18 mouse cellular contexts compared by ENCODE assay signal in the genomic region with DNA sequence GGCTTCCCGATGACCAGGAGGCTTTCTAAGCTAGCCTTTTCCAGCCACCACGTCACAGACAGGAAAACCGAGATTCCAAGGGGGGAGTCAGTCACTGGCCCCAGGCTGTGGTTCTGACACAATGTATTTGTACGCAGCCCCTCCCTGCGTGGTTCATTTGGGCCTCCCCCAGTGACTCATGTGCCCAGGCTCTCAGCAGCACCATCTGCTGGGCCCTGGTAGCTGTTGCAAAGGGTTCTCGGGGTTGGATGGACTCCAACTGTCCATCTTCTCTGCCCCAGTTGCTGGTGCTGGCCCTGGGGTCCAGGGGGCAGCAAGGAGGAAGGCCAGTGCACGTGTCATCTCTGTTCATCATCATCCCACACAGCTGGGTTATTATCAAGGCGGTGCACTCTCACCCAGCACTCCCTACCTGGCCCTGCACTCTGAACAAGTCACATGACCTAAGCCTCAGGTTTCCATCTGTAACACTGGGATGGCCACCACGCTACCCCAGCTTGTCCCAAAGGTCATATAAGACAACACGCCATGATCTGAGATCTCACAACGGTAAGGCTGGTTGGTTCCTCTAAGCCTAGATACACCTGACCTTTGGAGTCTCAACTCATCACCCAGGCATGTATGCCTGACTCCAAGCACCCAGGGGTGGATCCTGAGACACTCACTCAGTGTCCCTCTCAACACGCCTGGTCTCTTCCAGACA.
A peak's percentile ranks its signal among the peaks of the same experiment; 100 is the strongest.
DNase-seq lines count a peak whose midpoint lies in the region; ATAC-seq and TF ChIP-seq lines count a peak whose summit lies in the region.
"Had no signal": no experiment of that assay in that cellular context is flagged by ENCODE, and none has a peak within 500 bp of the region (broad histone marks: within the 10 kb centered on the region; RNA-seq: fewer than 3 reads in every experiment).

No protein-coding gene starts in this region.

- no peaks in the 10 kb centered on the region for H3K79me2 ChIP-seq in CH12.LX (replicated peaks; ENCODE audit: control insufficient read depth, extremely low read depth, insufficient read depth, poor library complexity, severe bottlenecking)

- dilution Hi-C loops in CH12.LX (cut with MboI; ENCODE audit: extremely low pct_ligation_motif_present, extremely low pct_unique_long_range_greater_than_20kb, low sequenced_read_pairs), result no loop called here

- no peak overlapping the region for H3K4me3 ChIP-seq in left cerebral cortex, adult 2 months
- peak overlapping the region in 1 of 3 experiments; percentile 25 for H3K4me3 ChIP-seq in CH12.LX (replicated peaks in 1 of 3; ENCODE audit: low read depth in 2 of 3, low read length in 2 of 3, poor library complexity in 1 of 3)
- no peak overlapping the region for H3K4me3 ChIP-seq in limb, embryonic 12.5 days (replicated peaks)
- no peak overlapping the region for H3K4me3 ChIP-seq in hindbrain, embryonic 11.5 days (ENCODE audit: low read depth, low read length)
- H3K4me3 ChIP-seq: embryonic facial prominence, embryonic 15.5 days; forebrain, embryonic 15.5 days; heart, embryonic 15.5 days; hindbrain, embryonic 13.5 days; kidney, embryonic 15.5 days; limb, embryonic 15.5 days; midbrain, embryonic 15.5 days; neural tube, embryonic 13.5 days had no signal

- H3K4me2 ChIP-seq in CH12.LX (ENCODE audit: insufficient read depth, low read depth, poor library complexity, severe bottlenecking), result no peak overlapping the region
- H3K4me2 ChIP-seq in limb, embryonic 12.5 days, result no peak overlapping the region
- H3K4me2 ChIP-seq in hindbrain, embryonic 11.5 days (replicated peaks; ENCODE audit: low read depth, low read length), result no peak overlapping the region
- H3K4me2 ChIP-seq: embryonic facial prominence, embryonic 15.5 days; forebrain, embryonic 15.5 days; heart, embryonic 15.5 days; hindbrain, embryonic 13.5 days; kidney, embryonic 15.5 days; limb, embryonic 15.5 days; midbrain, embryonic 15.5 days; neural tube, embryonic 13.5 days had no signal

- intact Hi-C loops in left cerebral cortex, adult 2 months (cut with DNase I), result no loop called here
- intact Hi-C loops in left cerebral cortex, postnatal 14 days (cut with DNase I), result no loop called here

- peaks cover 12 to 53% of the 10 kb centered on the region in 2 experiments for H3K4me1 ChIP-seq in CH12.LX (ENCODE audit: control insufficient read depth in 1 of 2, insufficient read depth in 2 of 2)
- peaks cover 9% of the 10 kb centered on the region for H3K4me1 ChIP-seq in limb, embryonic 12.5 days (replicated peaks)
- H3K4me1 ChIP-seq in hindbrain, embryonic 11.5 days (replicated peaks; ENCODE audit: control insufficient read depth, insufficient read depth, low read length), result no peaks in the 10 kb centered on the region
- H3K4me1 ChIP-seq: forebrain, embryonic 15.5 days; heart, embryonic 15.5 days; kidney, embryonic 15.5 days; midbrain, embryonic 15.5 days had no signal

- H3K36me3 ChIP-seq in CH12.LX (replicated peaks in 1 of 2; ENCODE audit: control insufficient read depth in 1 of 2, insufficient read depth in 1 of 2, low read length in 1 of 2), result peaks cover 21 to 88% of the 10 kb centered on the region in 2 experiments
- H3K36me3 ChIP-seq in limb, embryonic 12.5 days, result peaks cover 39% of the 10 kb centered on the region
- 0 out of 2 replicates have a peak, but pooled peaks cover 6% of the 10 kb centered on the region for H3K36me3 ChIP-seq in hindbrain, embryonic 11.5 days (ENCODE audit: control insufficient read depth, insufficient read depth, low read length)
- H3K36me3 ChIP-seq: heart, embryonic 15.5 days; midbrain, embryonic 15.5 days had no signal

- no peak for TF ChIP-seq POLR2A in CH12.LX (IDR thresholded peaks at IDR 0.05; ENCODE audit: low read depth, low read length)

- DNase-seq in left cerebral cortex, adult 2 months (ENCODE audit: extremely low spot score in 1 of 2, low spot score in 2 of 2), result no peak
- DNase-seq in left cerebral cortex, postnatal 14 days (ENCODE audit: low spot score in 2 of 2), result no peak
- no peak for DNase-seq in CH12.LX (ENCODE audit: extremely low read depth)
- DNase-seq in MN1 (ENCODE audit: low spot score), result peak; percentile 14
- no peak for DNase-seq in B cell, adult 2 months
- no peak for DNase-seq in hindbrain, embryonic 11.5 days (ENCODE audit: low spot score)
- DNase-seq: cerebellum, postnatal 36 days; layer of hippocampus, postnatal 36 days had no signal

- in situ Hi-C loops in CH12.LX (cut with MboI; ENCODE audit: low pct_ligation_motif_present, low pct_unique_long_range_greater_than_20kb, low sequenced_read_pairs), result loop anchor here (5.0 to 10.0 kb wide), 2 partner anchors 116 to 179 kb away; a partner anchor contains a TSS

- WGBS in limb, embryonic 12.5 days, result 86% methylated on average over 12 of the region's 12 CpGs
- WGBS in hindbrain, embryonic 11.5 days, result 90% methylated on average over 12 of the region's 12 CpGs

- H3K9me3 ChIP-seq in CH12.LX (replicated peaks; ENCODE audit: low read length), result no peaks in the 10 kb centered on the region
- H3K9me3 ChIP-seq in limb, embryonic 12.5 days, result no peaks in the 10 kb centered on the region
- no peaks in the 10 kb centered on the region for H3K9me3 ChIP-seq in hindbrain, embryonic 11.5 days (ENCODE audit: control insufficient read depth, low read length)
- H3K9me3 ChIP-seq: embryonic facial prominence, embryonic 15.5 days; forebrain, embryonic 15.5 days; heart, embryonic 15.5 days; hindbrain, embryonic 13.5 days; kidney, embryonic 15.5 days; limb, embryonic 15.5 days; midbrain, embryonic 15.5 days; neural tube, embryonic 13.5 days had no signal

- no peak overlapping the region for H3K27ac ChIP-seq in left cerebral cortex, adult 2 months
- H3K27ac ChIP-seq in CH12.LX (ENCODE audit: insufficient read depth, low read depth), result no peak overlapping the region
- H3K27ac ChIP-seq in limb, embryonic 12.5 days, result no peak overlapping the region
- H3K27ac ChIP-seq in hindbrain, embryonic 11.5 days (ENCODE audit: low read depth, low read length), result no peak overlapping the region
- H3K27ac ChIP-seq: embryonic facial prominence, embryonic 15.5 days; forebrain, embryonic 15.5 days; heart, embryonic 15.5 days; hindbrain, embryonic 13.5 days; kidney, embryonic 15.5 days; macrophage; midbrain, embryonic 15.5 days; neural tube, embryonic 13.5 days had no signal

- no peaks in the 10 kb centered on the region for H3K27me3 ChIP-seq in CH12.LX (replicated peaks)
- H3K27me3 ChIP-seq in limb, embryonic 12.5 days, result no peaks in the 10 kb centered on the region
- no peaks in the 10 kb centered on the region for H3K27me3 ChIP-seq in hindbrain, embryonic 11.5 days (ENCODE audit: control insufficient read depth, insufficient read depth, low read length)
- H3K27me3 ChIP-seq: embryonic facial prominence, embryonic 15.5 days; forebrain, embryonic 15.5 days; heart, embryonic 15.5 days; hindbrain, embryonic 13.5 days; kidney, embryonic 15.5 days; limb, embryonic 15.5 days; midbrain, embryonic 15.5 days; neural tube, embryonic 13.5 days had no signal

- H3K9ac ChIP-seq in CH12.LX (ENCODE audit: insufficient read depth, low read depth), result no peak overlapping the region
- 0 out of 2 replicates have a peak overlapping the region, but pooled peaks have one; percentile 4 for H3K9ac ChIP-seq in limb, embryonic 12.5 days (replicated peaks)
- no peak overlapping the region for H3K9ac ChIP-seq in hindbrain, embryonic 11.5 days (ENCODE audit: low read depth, low read length)
- H3K9ac ChIP-seq: embryonic facial prominence, embryonic 15.5 days; forebrain, embryonic 15.5 days; heart, embryonic 15.5 days; hindbrain, embryonic 13.5 days; kidney, embryonic 15.5 days; limb, embryonic 15.5 days; midbrain, embryonic 15.5 days; neural tube, embryonic 13.5 days had no signal

- TF ChIP-seq CTCF in left cerebral cortex, adult 2 months (IDR thresholded peaks at IDR 0.05), result peak; percentile 53
- TF ChIP-seq CTCF in CH12.LX (conservative IDR thresholded peaks at IDR 0.05 in 1 of 2, IDR thresholded peaks at IDR 0.05 in 1 of 2; ENCODE audit: low read depth in 2 of 2, low read length in 2 of 2), result peak in 1 of 2 experiments; percentile 55; a peak in 3 of 4 replicates

- peak; percentile 4; the same call in 1 of the 2 replicates for TF ChIP-seq RAD21 in CH12.LX (IDR thresholded peaks at IDR 0.05; ENCODE audit: low read depth, low read length)

- TF ChIP-seq EP300 in CH12.LX (IDR thresholded peaks at IDR 0.05; ENCODE audit: low read length), result no peak

- no peak for ATAC-seq in limb, embryonic 12.5 days (ENCODE audit: insufficient number of reproducible peaks, insufficient read depth, low FRiP score, low TSS enrichment, low read depth)
- ATAC-seq in hindbrain, embryonic 11.5 days (ENCODE audit: low FRiP score), result no peak
- ATAC-seq: forebrain, embryonic 15.5 days; midbrain, embryonic 15.5 days had no signal

TF ChIP-seq in CH12.LX, 34 proteins besides CTCF, POLR2A, EP300 and RAD21:
- no peak for TF ChIP-seq MAFK (IDR thresholded peaks at IDR 0.05; ENCODE audit: insufficient replicate concordance, low read length)
- TF ChIP-seq SMC3 (IDR thresholded peaks at IDR 0.05; ENCODE audit: low read depth, low read length), result peak; percentile 27; the same call in 1 of the 2 replicates
